Mouse (Mus musculus): ENCODE measurements at regions not wholly inside any gene's neighbourhood (a gene's known extent, or its start where the extent isn't known, plus 50 kb on each side); places are given as distances from the start of the nearest gene placed in this dataset.

DNA sequence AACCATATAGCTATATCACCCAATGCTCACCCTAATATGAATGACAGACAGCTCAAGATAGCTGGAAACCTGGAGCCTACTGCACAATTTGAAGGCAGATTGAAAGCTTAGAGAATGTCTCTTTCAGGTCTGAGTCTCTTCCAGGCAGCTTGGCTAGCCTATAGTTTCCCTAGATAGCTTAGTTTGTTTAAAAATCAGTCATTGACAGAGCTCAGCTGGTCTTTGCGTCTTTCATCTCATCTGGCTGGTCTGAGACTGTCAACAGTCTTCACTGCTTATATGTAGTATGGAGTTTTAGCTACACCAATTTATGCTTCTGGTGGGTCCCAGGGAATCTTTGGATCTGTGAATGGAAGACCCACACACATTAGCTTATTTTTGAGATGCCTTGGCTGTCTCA is 188.4 kb upstream of the Sall1 start:
- TF ChIP-seq CTCF (IDR thresholded peaks at IDR 0.05; ENCODE audit: low read depth): no peak
- TF ChIP-seq EP300 (IDR thresholded peaks at IDR 0.05; ENCODE audit: low read depth): no peak
